Mouse (Mus musculus) Patski (cell line): ENCODE measurements at regions not wholly inside any gene's neighbourhood (a gene's known extent, or its start where the extent isn't known, plus 50 kb on each side); places are given as distances from the start of the nearest gene placed in this dataset.

ENCODE experiments used
- ATAC-seq: fragments of 100-300 bp; one replicate; pipeline ENCODE4 v1.8.0; 2021
- CTCF ChIA-PET: fragments of 350-600 bp; sonication (Branson Sonifier 250); formaldehyde crosslinking; loops from one replicate; lab custom pipeline; 2022; ENCODE audit warnings: inconsistent platforms; lab: Charles Lee
- POLR2A ChIA-PET: fragments of 350-600 bp; sonication (Branson Sonifier 250); formaldehyde crosslinking; loops from one replicate; lab custom pipeline; 2022; ENCODE audit warnings: antibody characterized with exemption, inconsistent platforms; lab: Charles Lee
- DNase-seq: peaks from one replicate; pipeline ENCODE4 v3.0.0-alpha.2; 2011; ENCODE audit warnings: low read depth, low spot score
- H3K27me3 ChIP-seq: fragments of 371-371 bp; one replicate; pipeline ENCODE4 v1.5.1; 2021
- CTCF ChIP-seq: fragments of 100-300 bp; IDR thresholded peaks from one replicate; pipeline ENCODE4 v1.5.1; 2021
- in situ Hi-C: fragments of 300-500 bp; cut with MboI; formaldehyde crosslinking; loops from 3 replicates; pipeline ENCODE4 v1.11.1; 2018; ENCODE audit warnings: low pct_unique_long_range_greater_than_20kb, mixed read lengths

DNA sequence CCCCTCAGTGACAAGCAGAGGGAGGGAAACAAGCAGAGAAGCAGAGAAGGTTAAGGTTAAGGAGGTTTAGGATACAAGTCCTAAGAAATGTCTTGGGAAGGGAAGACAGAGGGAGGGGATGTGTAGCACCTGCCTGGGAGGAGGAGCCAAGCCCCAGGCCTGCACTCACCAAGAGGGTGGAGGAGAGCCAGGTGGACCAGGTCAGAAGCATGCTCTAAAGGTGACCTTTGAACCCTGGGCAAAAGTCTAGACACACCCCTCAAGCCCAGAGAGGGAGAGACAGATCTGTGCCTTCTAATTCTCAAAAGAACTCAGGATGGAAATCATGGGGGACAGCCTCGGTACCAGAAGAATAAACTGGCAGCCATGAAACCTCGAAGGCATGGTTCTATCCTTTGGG lies 54.4 kb upstream of the Calm2 start:
- POLR2A ChIA-PET = interaction anchor here (1.1 kb wide), 1 partner anchor 54 kb away, joined by 3 read pairs; the partner anchor contains the start of gene Calm2

DNA sequence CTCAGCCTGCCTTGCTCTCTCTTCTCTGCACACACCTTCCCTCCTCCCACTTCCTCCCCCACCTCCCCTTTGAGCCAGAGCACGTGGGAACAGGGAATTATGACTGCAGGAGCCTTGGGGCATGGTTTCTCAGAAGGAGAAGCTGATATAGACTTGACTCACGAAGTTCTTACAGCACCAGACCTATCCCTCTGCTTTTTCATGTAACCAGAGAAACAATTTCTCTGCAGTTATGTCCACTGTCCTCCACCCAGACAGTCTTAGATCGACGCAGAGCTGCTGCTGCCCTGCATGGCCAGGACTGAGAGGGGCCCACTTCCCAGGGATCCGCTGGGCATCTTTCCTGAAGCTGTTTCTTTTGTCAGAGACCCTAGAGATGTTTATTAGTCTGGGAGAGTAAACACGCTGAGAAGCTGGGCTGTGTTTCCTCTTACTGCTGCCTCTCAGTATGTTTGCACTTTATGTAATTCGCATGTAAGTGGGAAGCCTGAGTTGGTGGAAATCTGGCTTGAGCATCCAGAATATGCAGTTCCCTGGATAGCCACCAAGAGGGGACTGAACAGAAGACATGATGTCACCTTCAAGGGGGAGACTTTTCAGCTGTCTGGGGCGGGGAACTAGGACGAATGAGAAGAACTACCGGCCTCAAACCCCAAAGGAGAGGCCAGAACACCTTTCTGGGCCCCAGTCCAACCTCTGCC lies 55.1 kb upstream of the Calm2 start:
- H3K27me3 ChIP-seq = no peaks in the 10 kb centered on the region
- in situ Hi-C loops = no loop called here
- DNase-seq (no peak), ATAC-seq (peak; percentile 40)
- ChIA-PET CTCF (interaction anchor here (1.2 to 1.5 kb wide), 4 partner anchors 8 to 20 kb away, joined by 3 read pairs; no protein-coding TSS in a partner anchor), POLR2A (interaction anchor here (1.1 kb wide), 1 partner anchor 55 kb away, joined by 3 read pairs; the partner anchor contains the start of gene Calm2)
- no peak for TF ChIP-seq CTCF

More for the DNA sequence above, 54.4 kb upstream of the Calm2 start:
- H3K27me3 ChIP-seq = no peaks in the 10 kb centered on the region
- CTCF ChIA-PET = no interaction called here
- TF ChIP-seq CTCF = no peak
- in situ Hi-C loops = no loop called here
- DNase-seq = no peak
- ATAC-seq = no peak

DNA sequence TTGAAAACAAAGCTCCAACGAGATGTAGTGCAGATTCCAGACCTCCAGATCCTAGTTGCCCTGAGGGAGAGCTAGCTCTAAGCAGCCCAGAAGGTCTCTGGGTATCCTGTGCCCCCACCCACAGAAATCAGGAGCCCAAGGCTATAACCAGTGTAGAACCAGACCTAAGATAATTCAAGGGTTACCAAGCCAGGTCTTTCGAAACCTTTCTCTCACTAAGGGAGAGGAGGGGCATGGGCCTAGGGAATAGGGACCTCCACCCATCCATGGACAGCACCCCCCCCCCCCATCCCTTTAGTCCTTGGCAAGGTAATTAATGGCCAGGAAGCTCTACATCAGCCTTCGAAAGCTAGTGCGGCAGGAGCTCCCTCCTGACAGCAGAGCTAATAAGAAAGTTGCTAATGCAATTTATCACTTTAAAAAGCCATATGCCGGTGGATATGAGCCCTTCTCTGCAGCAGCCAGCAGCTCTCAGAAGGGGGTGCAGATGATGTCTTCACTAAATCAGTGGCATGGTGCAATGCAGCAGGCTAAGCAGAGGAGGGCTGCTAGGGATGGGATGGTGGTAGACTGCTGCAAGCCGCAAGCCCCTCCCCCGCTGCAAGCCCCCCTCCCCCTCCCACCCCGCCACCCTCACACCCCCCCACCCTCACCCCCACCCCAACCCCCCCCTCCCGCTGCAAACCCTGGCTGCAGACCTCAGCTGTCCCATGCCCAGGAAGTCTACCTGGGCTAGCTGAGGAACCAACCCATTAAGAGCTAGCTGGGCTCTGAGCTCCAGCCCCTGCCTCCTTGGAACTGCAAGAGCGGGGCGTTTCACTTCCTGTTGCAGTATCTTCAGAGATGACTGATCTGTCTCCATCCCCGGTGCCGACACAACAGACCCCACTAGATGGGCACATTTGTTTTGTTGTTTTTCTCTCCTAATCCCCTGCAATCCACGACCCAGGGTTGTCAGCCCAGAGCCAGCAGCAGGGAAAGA lies 55.9 kb upstream of the Calm2 start:
- in situ Hi-C loops = no loop called here
- DNase-seq (no peak), ATAC-seq (no peak)
- ChIA-PET CTCF (interaction anchor here (1.2 to 1.5 kb wide), 5 partner anchors 9 to 21 kb away, joined by 3 read pairs; no protein-coding TSS in a partner anchor), POLR2A (interaction anchor here (0.7 to 1.1 kb wide), 3 partner anchors 9 to 639 kb away, joined by 3 read pairs; partner anchors contain the start of gene Calm2)
- no peaks in the 10 kb centered on the region for H3K27me3 ChIP-seq
- no peak for TF ChIP-seq CTCF

DNA sequence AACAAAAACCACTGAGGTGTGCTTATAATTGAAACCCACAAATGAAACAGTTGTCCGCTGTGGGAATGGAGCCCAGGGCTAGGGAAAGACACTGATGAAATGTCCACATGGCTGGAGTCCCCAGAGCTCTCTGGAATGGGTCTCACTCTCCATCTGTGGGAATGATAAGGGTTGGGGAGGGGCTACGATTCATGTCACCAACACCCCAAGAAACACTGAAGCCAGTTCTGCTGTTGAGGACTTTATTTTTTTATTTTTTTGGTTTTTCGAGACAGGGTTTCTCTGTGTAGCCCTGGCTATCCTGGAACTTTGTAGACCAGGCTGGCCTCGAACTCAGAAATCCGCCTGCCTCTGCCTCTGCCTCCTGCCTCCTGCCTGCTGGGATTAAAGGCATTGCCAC lies 56.8 kb upstream of the Calm2 start:
- DNase-seq = no peak
- ChIA-PET POLR2A (interaction anchor here (0.6 to 0.8 kb wide), 4 partner anchors 8 to 640 kb away, joined by 3 to 5 read pairs (median 4); no protein-coding TSS in a partner anchor), CTCF (interaction anchor here (1.2 to 1.4 kb wide), 2 partner anchors 19 to 22 kb away, joined by 3 read pairs; no protein-coding TSS in a partner anchor)
- ATAC-seq = no peak
- in situ Hi-C loops = no loop called here
- no peaks in the 10 kb centered on the region for H3K27me3 ChIP-seq
- TF ChIP-seq CTCF = no peak

DNA sequence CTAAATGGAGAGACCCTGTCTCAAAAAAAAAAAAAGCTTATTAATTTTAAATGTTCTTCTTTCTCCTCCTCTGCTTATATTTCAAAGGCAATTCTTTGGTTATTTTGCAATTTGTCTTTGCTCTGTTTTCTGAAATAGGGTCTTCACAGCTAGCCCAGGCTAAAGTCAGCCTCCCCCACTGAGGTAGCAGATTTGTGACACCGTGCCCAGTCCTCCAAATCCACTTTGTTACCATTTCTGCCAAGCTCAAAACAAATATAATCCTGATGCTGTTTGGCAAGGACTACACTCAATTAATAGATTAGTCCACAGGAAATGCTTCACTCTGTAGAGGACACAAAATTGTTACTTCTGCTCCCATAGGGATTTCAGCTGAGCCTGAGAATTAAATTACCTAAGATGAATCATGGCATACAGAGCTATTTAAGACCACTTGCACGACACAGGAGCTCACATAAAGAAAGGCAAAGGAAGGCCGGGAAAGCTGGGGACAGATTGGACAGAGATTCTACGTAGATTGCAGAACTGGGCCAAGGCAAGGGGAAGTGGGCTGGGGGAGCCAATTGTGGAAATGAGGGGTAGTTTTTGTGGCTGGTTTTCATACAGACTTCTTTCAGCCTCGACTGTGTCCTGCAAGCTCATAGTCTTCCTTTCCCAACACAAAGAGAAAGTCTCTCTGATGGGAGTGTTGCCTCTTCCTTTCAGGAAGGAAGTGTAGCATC lies 58.4 kb upstream of the Calm2 start:
- POLR2A ChIA-PET = interaction anchor here (0.9 kb wide), 1 partner anchor 58 kb away, joined by 3 read pairs; the partner anchor contains the start of gene Calm2
- CTCF ChIA-PET = interaction anchor here (1.2 to 1.4 kb wide), 3 partner anchors 16 to 59 kb away, joined by 3 to 5 read pairs (median 4); no protein-coding TSS in a partner anchor
- ATAC-seq = no peak
- no peak for TF ChIP-seq CTCF
- in situ Hi-C loops = no loop called here
- no peak for DNase-seq
- H3K27me3 ChIP-seq = no peaks in the 10 kb centered on the region

DNA sequence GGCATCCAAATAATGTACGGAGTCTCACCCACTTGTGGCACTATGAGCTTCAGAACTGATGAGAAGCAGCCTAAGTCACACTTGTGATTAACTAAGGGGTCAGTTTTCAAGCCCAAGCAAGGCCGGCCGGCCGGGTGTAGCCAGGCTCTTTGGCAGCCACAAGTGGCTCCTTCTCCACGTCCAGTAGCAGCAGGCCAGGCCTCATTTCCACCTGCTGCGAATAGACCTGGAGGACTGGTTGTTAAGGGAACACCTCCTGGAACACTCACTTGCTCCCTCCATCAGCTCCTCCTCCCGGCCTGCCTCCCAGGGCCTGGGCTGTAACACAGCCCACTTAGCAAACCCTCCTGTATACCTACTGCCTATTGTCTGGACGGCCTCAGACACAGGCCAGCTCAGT lies 61.1 kb upstream of the Calm2 start:
- in situ Hi-C loops = no loop called here
- no peaks in the 10 kb centered on the region for H3K27me3 ChIP-seq
- POLR2A ChIA-PET = interaction anchor here (1.5 kb wide), 1 partner anchor 48 kb away, joined by 3 read pairs; no protein-coding TSS in a partner anchor
- no peak for TF ChIP-seq CTCF
- ATAC-seq = peak; percentile 26
- CTCF ChIA-PET = interaction anchor here (1.4 to 2.1 kb wide), 4 partner anchors 11 to 39 kb away, joined by 4 to 5 read pairs (median 4); no protein-coding TSS in a partner anchor
- no peak for DNase-seq

DNA sequence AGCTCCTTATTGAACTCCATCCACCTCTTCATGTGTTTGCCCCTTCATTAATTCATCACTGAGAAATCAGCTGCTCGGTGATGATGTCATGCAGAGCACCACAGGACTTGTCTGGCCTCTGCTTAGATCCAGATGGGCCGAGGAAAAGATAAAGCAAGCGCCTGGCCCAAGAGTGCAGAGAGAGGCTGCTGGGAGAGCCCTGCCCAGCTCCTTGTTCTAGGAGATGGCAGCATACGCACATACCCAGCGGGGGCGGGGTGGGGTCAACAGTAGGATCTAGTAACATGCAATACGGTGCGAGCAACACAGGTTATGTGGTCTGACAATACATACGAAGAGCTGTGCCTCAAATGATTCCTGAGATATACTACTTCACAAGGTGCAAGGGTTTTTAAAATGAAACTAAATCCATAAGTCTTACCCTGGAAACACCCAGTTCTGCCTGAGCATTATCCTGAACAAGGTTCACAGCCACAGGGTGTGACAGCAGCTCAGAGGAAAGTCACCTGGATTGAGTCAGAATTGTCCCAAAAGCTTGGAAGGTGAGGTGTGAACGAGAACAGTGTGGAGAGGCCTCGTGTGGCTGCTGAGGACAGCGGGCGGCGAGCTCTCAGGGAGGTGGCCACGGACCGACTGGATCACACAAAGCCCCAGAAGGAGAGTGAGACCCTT lies 62.0 kb upstream of the Calm2 start:
- no peak for TF ChIP-seq CTCF
- ChIA-PET POLR2A (interaction anchor here (1.1 to 1.5 kb wide), 2 partner anchors 21 to 49 kb away, joined by 3 to 4 read pairs; no protein-coding TSS in a partner anchor), CTCF (interaction anchor here (1.4 to 2.1 kb wide), 3 partner anchors 11 to 59 kb away, joined by 3 to 5 read pairs (median 4); no protein-coding TSS in a partner anchor)
- ATAC-seq (no peak), DNase-seq (no peak)
- in situ Hi-C loops = no loop called here
- H3K27me3 ChIP-seq = no peaks in the 10 kb centered on the region

DNA sequence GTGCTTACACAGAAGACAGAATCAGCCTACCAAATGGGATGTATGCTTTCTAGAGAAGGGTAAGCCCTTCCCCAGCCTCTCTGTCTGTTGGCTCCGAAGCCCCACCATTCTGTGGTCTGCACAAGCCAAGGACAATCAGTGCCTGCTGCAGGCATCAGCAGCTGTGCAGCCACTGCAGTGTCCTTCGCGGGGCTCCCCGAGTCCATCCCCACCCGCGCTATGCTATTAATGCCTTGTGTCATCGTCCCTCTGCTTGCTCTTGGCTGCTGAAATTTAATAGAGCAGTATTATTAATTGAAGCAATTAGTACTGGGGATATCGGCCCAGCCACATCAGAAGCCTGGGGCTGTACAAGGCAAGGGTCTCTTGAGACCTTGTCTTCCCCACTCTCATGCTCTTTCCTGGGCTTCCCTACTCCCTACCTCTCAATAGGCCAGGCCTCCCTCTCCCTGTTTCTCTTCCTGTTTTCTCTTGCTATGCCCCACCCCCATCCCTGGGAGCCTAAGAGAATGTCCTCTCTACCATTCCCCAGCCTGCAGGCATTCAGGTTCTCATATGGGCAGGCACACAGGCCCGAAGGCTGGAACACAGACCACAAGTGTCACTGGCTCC lies 65.4 kb upstream of the Calm2 start:
- ChIA-PET CTCF (no interaction called here), POLR2A (interaction anchor here (0.6 to 0.9 kb wide), 2 partner anchors 8 to 9 kb away, joined by 3 to 5 read pairs; no protein-coding TSS in a partner anchor)
- no peak for DNase-seq
- in situ Hi-C loops = no loop called here
- no peaks in the 10 kb centered on the region for H3K27me3 ChIP-seq
- ATAC-seq = no peak
- TF ChIP-seq CTCF = no peak

DNA sequence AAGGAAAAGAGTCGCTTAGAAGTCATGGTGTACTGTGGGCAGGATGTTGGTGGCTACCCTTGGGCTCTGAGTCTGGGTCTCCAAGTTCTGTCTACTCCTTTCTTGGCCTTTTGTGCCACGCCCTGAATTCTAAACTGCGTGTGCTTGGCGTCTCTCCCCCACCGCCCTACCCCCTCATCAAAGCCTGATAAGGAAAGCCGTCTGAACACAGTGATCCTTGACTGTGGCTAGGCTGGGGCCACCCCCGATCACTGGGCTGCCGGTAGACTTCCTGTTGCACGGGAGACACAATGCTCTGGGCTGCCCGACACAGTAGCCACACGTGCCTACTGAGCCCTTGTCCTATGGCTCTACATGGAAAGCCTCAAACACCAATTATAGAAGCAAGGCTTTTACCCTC lies 67.1 kb upstream of the Calm2 start:
- TF ChIP-seq CTCF = no peak
- POLR2A ChIA-PET = no interaction called here
- no peaks in the 10 kb centered on the region for H3K27me3 ChIP-seq
- DNase-seq (no peak), ATAC-seq (no peak)
- CTCF ChIA-PET = no interaction called here
- in situ Hi-C loops = no loop called here
